Mouse (Mus musculus) embryonic fibroblast, embryonic 13.5 days (primary cell): ENCODE data around the gene Srgn. TPM values are rescaled to one million over a fixed set of nuclear protein-coding genes. Genes with fewer than 3 reads are reported as not detected.
"Not testable (repeated sequence)": the region's sequence is repeated elsewhere in the genome, so short reads cannot be mapped to it uniquely, and the experiment has no call there.

Source experiments
- H3K27ac ChIP-seq: 2 replicates; pipeline ENCODE4 v1.5.1; 2012; ENCODE audit warnings: low read length, control low read depth, inconsistent platforms; ENCODE audit not compliant: insufficient read depth
- H3K4me1 ChIP-seq: 2 replicates; pipeline ENCODE4 v1.6.1; 2011; ENCODE audit warnings: low read length; ENCODE audit not compliant: control insufficient read depth, insufficient read depth
- H3K4me3 ChIP-seq: 2 replicates; pipeline ENCODE4 v1.5.1; 2011; ENCODE audit warnings: mild to moderate bottlenecking, control low read depth, low read length; ENCODE audit not compliant: insufficient read depth
- CTCF ChIP-seq: IDR thresholded peaks from 2 replicates; pipeline ENCODE4 v1.5.1; 2011; ENCODE audit warnings: mild to moderate bottlenecking, control low read depth, low read length, moderate library complexity, borderline replicate concordance; ENCODE audit not compliant: insufficient read depth
- POLR2A ChIP-seq: IDR thresholded peaks from 2 replicates; pipeline ENCODE4 v1.6.1; 2011; ENCODE audit warnings: low read depth, mild to moderate bottlenecking, control low read depth, low read length, moderate library complexity
- polyA plus RNA-seq: library from polyadenylated mRNA; stranded (reverse); fragments of >200 nt; gene quantifications from 2 replicates; pipeline ENCODE4 v1.2.4, GENCODE M21; 2011; ENCODE audit warnings: low read depth; ENCODE audit not compliant: missing spikeins, insufficient read length

Srgn gene
- polyA plus RNA-seq, 1 experiment = 1.9 TPM

DNA sequence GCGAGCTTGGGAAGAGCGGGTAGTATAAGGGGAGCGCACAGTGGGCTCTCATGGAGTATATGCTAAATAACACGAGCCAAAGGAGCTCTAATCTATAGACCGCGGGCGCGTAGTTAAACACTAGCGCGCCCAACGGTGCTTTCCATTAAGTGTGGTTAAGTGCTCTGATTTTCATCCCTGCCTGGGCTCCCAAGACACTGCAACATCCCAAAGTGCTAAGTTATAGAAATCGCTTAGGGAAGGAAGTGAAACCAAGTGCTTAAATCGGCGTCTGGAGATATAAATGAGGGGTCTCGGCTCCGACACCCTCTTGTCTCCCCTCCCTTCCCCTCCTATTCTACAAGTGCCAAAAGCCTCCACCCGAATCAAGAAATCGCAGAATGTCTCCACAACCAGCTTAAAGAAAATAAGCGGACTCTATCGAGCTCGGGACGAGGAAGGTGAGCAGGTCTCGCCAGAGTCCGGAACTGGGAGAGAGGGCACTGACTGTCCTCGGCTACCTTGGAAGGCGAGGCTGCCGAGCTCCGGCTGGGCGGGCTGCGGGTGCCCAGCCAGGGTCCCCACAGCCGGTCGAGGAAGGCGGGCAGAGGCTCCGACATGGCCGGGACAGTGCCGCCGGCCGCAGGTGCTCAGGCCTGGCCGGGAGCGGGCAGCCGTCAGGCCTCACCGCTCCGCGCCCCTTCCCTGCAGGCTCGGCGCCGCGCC is 41.2 kb downstream of the Srgn start:
- peaks cover 7% of the 10 kb centered on the region for H3K4me1 ChIP-seq
- TF ChIP-seq CTCF = no peak
- TF ChIP-seq POLR2A = no peak
- peak overlapping the region; percentile 32 for H3K27ac ChIP-seq
- H3K4me3 ChIP-seq = peak overlapping the region; percentile 99

DNA sequence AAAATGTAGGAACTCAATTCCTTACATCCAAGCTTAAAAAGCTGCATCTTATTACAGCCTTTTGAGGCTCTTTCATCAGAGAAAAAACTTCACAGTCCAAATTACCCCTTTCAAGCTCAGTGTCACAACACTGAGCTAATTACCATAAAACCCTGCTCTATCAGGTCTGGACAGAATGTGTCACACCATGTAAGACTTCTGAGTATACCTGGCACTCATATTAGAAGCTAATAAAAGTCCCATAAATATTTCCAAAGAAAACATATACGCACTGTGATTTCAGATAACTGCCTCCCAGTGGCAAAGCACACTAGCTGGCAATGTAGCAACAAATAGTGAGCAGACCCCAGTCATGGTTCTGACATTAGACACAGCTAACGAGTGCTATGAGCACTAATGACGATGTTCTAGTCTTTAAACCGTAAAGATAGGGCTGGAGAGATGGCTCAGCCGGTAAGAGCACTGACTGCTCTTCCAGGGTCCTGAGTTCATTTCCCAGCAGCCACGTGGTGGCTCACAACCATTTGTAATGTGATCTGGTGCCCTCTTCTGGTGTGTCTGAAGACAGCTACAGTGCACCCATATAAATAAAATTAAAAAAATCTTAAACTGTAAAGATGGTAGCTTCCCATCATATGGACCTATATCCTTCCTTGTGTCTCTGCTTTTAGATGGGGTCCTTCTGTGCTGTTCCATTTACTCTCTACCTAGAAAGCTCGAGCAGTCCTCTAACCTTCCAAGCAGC is 46.0 kb downstream of the Srgn start:
- no peak overlapping the region for H3K4me3 ChIP-seq
- H3K27ac ChIP-seq = peak overlapping the region; percentile 1; the same call in 1 of the 2 replicates
- TF ChIP-seq POLR2A (no peak), CTCF (no peak)
- H3K4me1 ChIP-seq = peaks cover 7% of the 10 kb centered on the region

- H3K4me1 ChIP-seq = peaks cover 4% of the 10 kb centered on the region; the same call in 1 of the 2 replicates
- TF ChIP-seq POLR2A = no peak
- TF ChIP-seq CTCF = no peak
Observed at GRCm38 (mm10) chr10:62476980-62477379, 50.3 kb downstream of the Srgn start.

DNA sequence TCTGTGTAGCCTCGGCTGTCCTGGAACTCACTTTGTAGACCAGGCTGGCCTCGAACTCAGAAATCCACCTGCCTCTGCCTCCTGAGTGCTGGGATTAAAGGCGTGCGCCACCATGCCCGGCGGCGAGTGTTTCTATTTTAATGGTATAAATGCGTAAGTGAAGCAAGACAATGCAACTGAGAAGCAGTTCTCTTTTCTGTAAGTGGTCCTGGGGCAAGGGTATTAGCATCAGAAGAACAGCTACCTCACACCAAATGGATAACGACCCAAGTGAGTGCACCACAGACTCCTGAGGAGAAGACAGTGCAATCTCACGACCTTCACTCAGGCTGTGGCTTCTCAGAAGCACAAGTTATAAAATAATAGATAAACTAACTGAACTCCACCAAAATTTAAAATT is 52.3 kb downstream of the Srgn start:
- TF ChIP-seq CTCF (no peak), POLR2A (no peak)
- Histone ChIP-seq H3K4me3 (no peak overlapping the region), H3K4me1 (no peaks in the 10 kb centered on the region; the same call in 1 of the 2 replicates), H3K27ac (no peak overlapping the region)

More at GRCm38 (mm10) chr10:62476980-62477379, 50.3 kb downstream of the Srgn start:
- H3K4me3 ChIP-seq = no peak overlapping the region
- H3K27ac ChIP-seq = no peak overlapping the region

- H3K27ac ChIP-seq = no peak overlapping the region
- no peak overlapping the region for H3K4me3 ChIP-seq
- no peak for TF ChIP-seq POLR2A
- no peak for TF ChIP-seq CTCF
- H3K4me1 ChIP-seq = no peaks in the 10 kb centered on the region; the same call in 1 of the 2 replicates
Observed at GRCm38 (mm10) chr10:62471105-62471504, 56.1 kb downstream of the Srgn start.

DNA sequence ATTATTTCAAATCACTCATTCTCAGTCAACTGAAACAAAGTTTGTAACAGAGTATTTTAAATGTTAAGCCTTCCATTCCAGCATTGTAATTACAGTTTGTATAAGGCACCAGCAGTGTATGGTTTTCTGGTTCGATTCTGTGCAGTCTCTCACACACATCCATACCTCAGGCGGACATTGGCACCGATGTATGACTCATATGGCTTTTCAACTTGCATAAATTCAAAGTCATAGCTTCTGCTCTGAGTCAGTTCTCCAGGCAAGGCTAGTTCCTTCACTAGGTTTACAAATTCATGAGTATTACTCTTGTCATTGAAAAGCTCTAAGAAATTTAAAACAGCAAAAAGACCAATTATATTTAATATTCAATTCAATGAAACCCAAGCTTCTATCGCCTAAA is 57.5 kb downstream of the Srgn start:
- H3K27ac ChIP-seq = no peak overlapping the region
- no peak overlapping the region for H3K4me3 ChIP-seq
- H3K4me1 ChIP-seq = no peaks in the 10 kb centered on the region; the same call in 1 of the 2 replicates
- TF ChIP-seq CTCF = no peak
- TF ChIP-seq POLR2A = no peak

GRCm38 (mm10) chr10:62461321-62461720 is 65.9 kb downstream of the Srgn start:
- TF ChIP-seq POLR2A (no peak), CTCF (no peak)
- no peak overlapping the region for H3K4me3 ChIP-seq

GRCm38 (mm10) chr10:62452001-62452400 is 75.2 kb downstream of the Srgn start:
- not testable (repeated sequence) for H3K27ac ChIP-seq, H3K4me3 ChIP-seq, H3K4me1 ChIP-seq

More at GRCm38 (mm10) chr10:62461321-62461720, 65.9 kb downstream of the Srgn start:
- no peak overlapping the region for H3K27ac ChIP-seq
- H3K4me1 ChIP-seq = peaks cover 8% of the 10 kb centered on the region

GRCm38 (mm10) chr10:62450280-62450640 is 77.0 kb downstream of the Srgn start:
- Histone ChIP-seq H3K4me1 (peaks cover 5% of the 10 kb centered on the region; the same call in 1 of the 2 replicates), H3K4me3 (peak overlapping the region; percentile 99), H3K27ac (peak overlapping the region; percentile 86)
- no peak for TF ChIP-seq CTCF
- no peak for TF ChIP-seq POLR2A

DNA sequence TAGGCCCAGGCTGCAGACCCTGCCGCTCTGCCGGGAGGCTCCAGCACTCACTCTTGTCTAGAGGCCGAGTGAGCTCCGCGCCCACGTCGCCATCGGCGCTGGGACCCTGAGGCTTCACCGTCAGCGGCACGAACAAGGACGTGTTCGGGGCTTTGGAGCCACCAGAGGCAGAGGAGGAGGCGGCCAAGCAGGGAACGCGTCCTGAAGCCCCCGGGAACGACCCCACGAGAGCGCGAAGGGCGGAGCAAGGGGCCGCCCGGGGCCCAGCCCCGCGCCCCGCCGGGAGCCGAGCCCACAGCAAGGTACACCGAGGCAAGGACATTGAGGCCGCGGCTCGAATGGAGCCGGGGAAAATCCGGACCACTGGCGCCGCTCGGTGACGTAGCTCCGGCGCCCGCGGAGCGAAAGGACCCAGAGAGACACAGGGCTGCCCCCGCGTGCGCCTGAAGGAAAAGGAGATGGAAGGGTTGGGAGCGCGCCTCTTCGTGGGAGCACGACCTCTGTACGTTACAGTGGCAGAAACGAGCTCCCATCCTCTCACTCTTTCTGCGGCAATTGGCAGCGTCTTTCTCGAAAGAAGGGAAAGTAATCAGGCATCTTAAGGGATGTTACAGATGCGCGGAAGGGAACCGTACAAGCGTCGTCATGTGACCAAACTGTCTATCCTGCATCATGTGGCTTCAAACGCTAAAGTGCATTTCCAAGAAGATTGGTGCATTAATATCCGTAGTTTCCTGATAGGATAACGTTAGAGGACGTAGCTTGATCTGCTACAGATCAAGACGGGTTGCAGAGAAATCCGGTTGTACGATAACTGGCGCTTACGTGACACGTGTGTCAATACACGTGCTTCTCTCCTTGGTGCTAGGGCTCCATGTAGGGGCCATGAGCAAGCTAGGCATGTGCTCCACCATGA is 77.6 kb downstream of the Srgn start, which contains the start of the genes 4930507D05Rik and Supv3l1:
Gene 4930507D05Rik (plus strand): TSS at position 126 of the 916 bp plus-strand sequence.
Gene Supv3l1 (minus strand): TSS at position 375 of the 916 bp plus-strand sequence.
- peaks cover 5% of the 10 kb centered on the region; the same call in 1 of the 2 replicates for H3K4me1 ChIP-seq
- no peak for TF ChIP-seq CTCF
- peak; percentile 69 for TF ChIP-seq POLR2A
- H3K4me3 ChIP-seq = peak within 1 kb of the TSS; percentile 99
- H3K27ac ChIP-seq = peak within 1 kb of the TSS; percentile 86

Other genes starting within 250 kb of the Srgn start
- 45.3 and 56.5 TPM in 2 replicates for gene Hk1, start 147.5 kb downstream of the Srgn start, polyA plus RNA-seq
- not detected in 2 replicates for gene Hkdc1, start 105.0 kb downstream of the Srgn start, polyA plus RNA-seq
- not detected in 2 replicates for gene 4930507D05Rik, start 78.0 kb downstream of the Srgn start, polyA plus RNA-seq
- 19.7 and 22.7 TPM in 2 replicates for gene Supv3l1, start 77.7 kb downstream of the Srgn start, polyA plus RNA-seq
- gene Vps26a, start 40.6 kb downstream of the Srgn start, polyA plus RNA-seq = 72.3 and 78.1 TPM in 2 replicates
- 34.4 and 37.0 TPM in 2 replicates for gene Kif1bp, start 51.0 kb upstream of the Srgn start, polyA plus RNA-seq
- 68.2 and 82.4 TPM in 2 replicates for gene Ddx21, start 74.8 kb upstream of the Srgn start, polyA plus RNA-seq
- 119 and 165 TPM in 2 replicates for gene Ddx50, start 123.8 kb upstream of the Srgn start, polyA plus RNA-seq
- not detected in 2 replicates for gene Stox1, start 198.7 kb upstream of the Srgn start, polyA plus RNA-seq